Mouse (Mus musculus): ENCODE results near the gene Poll.

DNA sequence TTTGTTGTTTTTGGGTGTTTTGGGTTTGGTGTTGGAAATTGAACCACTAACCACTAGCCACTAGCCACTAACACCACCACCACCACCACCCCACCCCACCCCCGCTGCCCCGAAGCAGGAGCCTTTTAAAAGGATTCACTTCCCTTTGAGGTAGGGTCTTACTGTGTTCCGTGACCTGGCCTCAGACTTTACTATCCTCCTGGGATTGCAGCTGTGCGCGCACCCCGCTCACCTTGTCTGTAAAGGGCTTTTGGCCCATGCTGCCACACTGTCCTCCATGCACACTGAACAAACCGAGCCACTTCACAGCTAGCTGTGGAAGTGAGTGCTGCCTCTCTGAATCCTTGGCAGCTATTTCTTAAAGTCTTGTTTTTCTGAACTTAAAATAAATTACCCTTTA lies 54.9 kb downstream of the Poll start:
- TF ChIP-seq POLR2A (IDR thresholded peaks at IDR 0.05; ENCODE audit: low read depth, low read length) (no peak), CTCF (IDR thresholded peaks at IDR 0.05; ENCODE audit: borderline replicate concordance, insufficient read depth, low read length) (no peak)

Measured in embryonic fibroblast, embryonic 13.5 days (primary cell).